Mouse (Mus musculus): ENCODE results near the gene Lbp. TPM values are rescaled to one million over a fixed set of nuclear protein-coding genes. Genes with fewer than 3 reads are reported as not detected.

Lbp gene
- total and polyA plus RNA-seq, 2 experiments = 66.8 to 164 TPM

- TF ChIP-seq CTCF (IDR thresholded peaks at IDR 0.05; ENCODE audit: low read depth, low read length) (no peak), POLR2A (IDR thresholded peaks at IDR 0.05; ENCODE audit: extremely low read depth, insufficient read depth, low read length) (no peak)
- DNase-seq (ENCODE audit: extremely low read depth, low read depth, low spot score) = peak; percentile 43
- 30% methylated on average over 1 of the region's 1 CpGs for WGBS
- Histone ChIP-seq H3K4me1 (ENCODE audit: control insufficient read depth, insufficient read depth, low read length) (0 out of 2 replicates have a peak, but pooled peaks cover 6% of the 10 kb centered on the region), H3K79me2 (ENCODE audit: control insufficient read depth, insufficient read depth, low read length) (no peaks in the 10 kb centered on the region), H3K36me3 (ENCODE audit: control insufficient read depth, insufficient read depth, low read length) (peaks cover 3% of the 10 kb centered on the region; the same call in 1 of the 2 replicates), H3K27ac (replicated peaks; ENCODE audit: insufficient read depth, low read depth, low read length) (no peak overlapping the region), H3K4me3 (ENCODE audit: insufficient read depth, low read depth, low read length) (no peak overlapping the region), H3K9ac (ENCODE audit: low read depth, low read length) (no peak overlapping the region), H3K27me3 (ENCODE audit: control insufficient read depth, insufficient read depth, low read length) (no peaks in the 10 kb centered on the region)
These were observed 6.8 kb downstream of the Lbp start for GRCm38 (mm10) chr2:158313089-158313488.

- TF ChIP-seq POLR2A (IDR thresholded peaks at IDR 0.05; ENCODE audit: extremely low read depth, insufficient read depth, low read length) (no peak), CTCF (IDR thresholded peaks at IDR 0.05; ENCODE audit: low read depth, low read length) (peak; percentile 77)
- Histone ChIP-seq H3K4me3 (ENCODE audit: insufficient read depth, low read depth, low read length) (no peak overlapping the region), H3K79me2 (ENCODE audit: control insufficient read depth, insufficient read depth, low read length) (no peaks in the 10 kb centered on the region), H3K36me3 (ENCODE audit: control insufficient read depth, insufficient read depth, low read length) (peaks cover 20% of the 10 kb centered on the region), H3K27me3 (ENCODE audit: control insufficient read depth, insufficient read depth, low read length) (no peaks in the 10 kb centered on the region), H3K27ac (replicated peaks; ENCODE audit: insufficient read depth, low read depth, low read length) (no peak overlapping the region), H3K4me1 (ENCODE audit: control insufficient read depth, insufficient read depth, low read length) (0 out of 2 replicates have a peak, but pooled peaks cover 4% of the 10 kb centered on the region), H3K9ac (ENCODE audit: low read depth, low read length) (no peak overlapping the region)
- 40% methylated on average over 8 of the region's 8 CpGs for WGBS
- peak; percentile 70 for DNase-seq (ENCODE audit: extremely low read depth, low read depth, low spot score)
These were observed 10.1 kb downstream of the Lbp start for GRCm38 (mm10) chr2:158316371-158316770.

- no peaks in the 10 kb centered on the region for H3K27me3 ChIP-seq (ENCODE audit: control insufficient read depth, insufficient read depth, low read length)
- peaks cover 24% of the 10 kb centered on the region for H3K36me3 ChIP-seq (ENCODE audit: control insufficient read depth, insufficient read depth, low read length)
- no peak overlapping the region for H3K4me3 ChIP-seq (ENCODE audit: insufficient read depth, low read depth, low read length)
- H3K9ac ChIP-seq (ENCODE audit: low read depth, low read length) = no peak overlapping the region
- TF ChIP-seq POLR2A (IDR thresholded peaks at IDR 0.05; ENCODE audit: extremely low read depth, insufficient read depth, low read length) (no peak), CTCF (IDR thresholded peaks at IDR 0.05; ENCODE audit: low read depth, low read length) (peak; percentile 84)
- WGBS = 65% methylated on average over 5 of the region's 5 CpGs
- peak; percentile 27 for DNase-seq (ENCODE audit: extremely low read depth, low read depth, low spot score)
- H3K79me2 ChIP-seq (ENCODE audit: control insufficient read depth, insufficient read depth, low read length) = no peaks in the 10 kb centered on the region
- no peak overlapping the region for H3K27ac ChIP-seq (replicated peaks; ENCODE audit: insufficient read depth, low read depth, low read length)
- H3K4me1 ChIP-seq (ENCODE audit: control insufficient read depth, insufficient read depth, low read length) = 0 out of 2 replicates have a peak, but pooled peaks cover 4% of the 10 kb centered on the region
These were observed 10.7 kb downstream of the Lbp start for GRCm38 (mm10) chr2:158317026-158317425.

- TF ChIP-seq CTCF (IDR thresholded peaks at IDR 0.05; ENCODE audit: low read depth, low read length) = no peak
- TF ChIP-seq POLR2A (IDR thresholded peaks at IDR 0.05; ENCODE audit: extremely low read depth, insufficient read depth, low read length) = no peak
- no peak for DNase-seq (ENCODE audit: extremely low read depth, low read depth, low spot score)
- Histone ChIP-seq H3K9ac (ENCODE audit: low read depth, low read length) (no peak overlapping the region), H3K79me2 (ENCODE audit: control insufficient read depth, insufficient read depth, low read length) (no peaks in the 10 kb centered on the region), H3K27ac (replicated peaks; ENCODE audit: insufficient read depth, low read depth, low read length) (no peak overlapping the region), H3K4me3 (ENCODE audit: insufficient read depth, low read depth, low read length) (no peak overlapping the region), H3K4me1 (ENCODE audit: control insufficient read depth, insufficient read depth, low read length) (no peaks in the 10 kb centered on the region), H3K27me3 (ENCODE audit: control insufficient read depth, insufficient read depth, low read length) (no peaks in the 10 kb centered on the region), H3K36me3 (ENCODE audit: control insufficient read depth, insufficient read depth, low read length) (peaks cover 63% of the 10 kb centered on the region)
- WGBS = 80% methylated on average over 6 of the region's 6 CpGs
These were observed 15.3 kb downstream of the Lbp start for GRCm38 (mm10) chr2:158321596-158321995.

GRCm38 (mm10) chr2:158322845-158323244 lies 16.6 kb downstream of the Lbp start:
- DNase-seq (ENCODE audit: extremely low read depth, low read depth, low spot score) = no peak
- Histone ChIP-seq H3K9ac (ENCODE audit: low read depth, low read length) (no peak overlapping the region), H3K27ac (replicated peaks; ENCODE audit: insufficient read depth, low read depth, low read length) (no peak overlapping the region), H3K36me3 (ENCODE audit: control insufficient read depth, insufficient read depth, low read length) (peaks cover 66% of the 10 kb centered on the region), H3K4me1 (ENCODE audit: control insufficient read depth, insufficient read depth, low read length) (no peaks in the 10 kb centered on the region), H3K79me2 (ENCODE audit: control insufficient read depth, insufficient read depth, low read length) (no peaks in the 10 kb centered on the region), H3K4me3 (ENCODE audit: insufficient read depth, low read depth, low read length) (no peak overlapping the region), H3K27me3 (ENCODE audit: control insufficient read depth, insufficient read depth, low read length) (no peaks in the 10 kb centered on the region)
- TF ChIP-seq CTCF (IDR thresholded peaks at IDR 0.05; ENCODE audit: low read depth, low read length) (no peak), POLR2A (IDR thresholded peaks at IDR 0.05; ENCODE audit: extremely low read depth, insufficient read depth, low read length) (no peak)
- 78% methylated on average over 3 of the region's 3 CpGs for WGBS

- no peak for DNase-seq (ENCODE audit: extremely low read depth, low read depth, low spot score)
- no peak overlapping the region for H3K9ac ChIP-seq (ENCODE audit: low read depth, low read length)
- H3K4me1 ChIP-seq (ENCODE audit: control insufficient read depth, insufficient read depth, low read length) = no peaks in the 10 kb centered on the region
- H3K27ac ChIP-seq (replicated peaks; ENCODE audit: insufficient read depth, low read depth, low read length) = no peak overlapping the region
- H3K27me3 ChIP-seq (ENCODE audit: control insufficient read depth, insufficient read depth, low read length) = no peaks in the 10 kb centered on the region
- 88% methylated on average over 10 of the region's 10 CpGs for WGBS
- H3K4me3 ChIP-seq (ENCODE audit: insufficient read depth, low read depth, low read length) = no peak overlapping the region
- H3K36me3 ChIP-seq (ENCODE audit: control insufficient read depth, insufficient read depth, low read length) = peaks cover 70% of the 10 kb centered on the region
- TF ChIP-seq POLR2A (IDR thresholded peaks at IDR 0.05; ENCODE audit: extremely low read depth, insufficient read depth, low read length) (no peak), CTCF (IDR thresholded peaks at IDR 0.05; ENCODE audit: low read depth, low read length) (no peak)
- no peaks in the 10 kb centered on the region for H3K79me2 ChIP-seq (ENCODE audit: control insufficient read depth, insufficient read depth, low read length)
These were observed 18.4 kb downstream of the Lbp start for GRCm38 (mm10) chr2:158324531-158325190.
